Mouse (Mus musculus): Measurements from ENCODE around the gene Gm7714. TPM values are rescaled to one million over a fixed set of nuclear protein-coding genes. Genes with fewer than 3 reads are reported as not detected.
"Not testable (repeated sequence)": the region's sequence is repeated elsewhere in the genome, so short reads cannot be mapped to it uniquely, and the experiment has no call there.

Gm7714 gene
- total RNA-seq (2014; fragmentation: Nextera tagmentation) (not detected in 2 replicates), total RNA-seq (2017) (not detected in 2 replicates)

DNA sequence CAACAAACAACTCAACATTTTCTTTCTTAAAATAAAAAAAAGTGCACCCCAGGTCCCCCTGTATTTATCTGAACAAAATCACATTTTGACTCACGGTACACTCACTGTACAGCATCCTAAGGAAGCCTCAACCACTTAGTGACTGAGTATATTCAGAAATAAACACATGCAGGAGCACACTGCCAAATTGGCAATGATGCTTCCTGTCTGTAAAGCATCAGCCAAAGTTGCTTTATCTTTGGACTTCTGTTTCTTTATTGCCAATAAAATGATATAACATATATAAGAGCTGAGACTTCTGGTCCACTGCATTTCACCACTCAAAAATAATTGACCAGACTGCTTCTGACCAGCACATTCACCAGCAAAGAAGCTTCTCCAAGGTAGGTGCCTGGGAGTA, at the start of gene Gm7714:
Gene Gm7714, plus strand, starts transcription at position 301 of the 400 bp plus-strand sequence.
- no peak for ATAC-seq (replicated peaks; ENCODE audit: poor library complexity, severe bottlenecking)

DNA sequence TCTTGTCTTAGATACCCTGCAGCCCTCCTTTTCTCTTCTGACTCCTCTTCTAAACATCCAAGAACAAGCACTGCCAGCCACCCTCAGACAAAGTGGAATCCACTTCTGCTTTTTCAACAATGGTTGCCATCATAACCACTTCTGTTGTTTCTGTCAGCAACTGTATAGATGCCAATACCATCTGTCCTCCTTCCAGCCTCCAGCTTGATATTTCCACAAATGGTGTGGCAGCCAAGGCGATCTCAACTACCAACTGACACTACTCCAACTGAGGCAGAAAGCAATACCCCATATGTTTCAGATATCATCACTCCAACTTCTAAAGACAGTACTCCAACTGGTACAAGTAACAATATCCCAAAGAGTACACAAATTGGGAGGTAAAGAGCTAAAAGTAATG, 12.2 kb upstream of the Gm7714 start:
- no peak for ATAC-seq (replicated peaks; ENCODE audit: poor library complexity, severe bottlenecking)

DNA sequence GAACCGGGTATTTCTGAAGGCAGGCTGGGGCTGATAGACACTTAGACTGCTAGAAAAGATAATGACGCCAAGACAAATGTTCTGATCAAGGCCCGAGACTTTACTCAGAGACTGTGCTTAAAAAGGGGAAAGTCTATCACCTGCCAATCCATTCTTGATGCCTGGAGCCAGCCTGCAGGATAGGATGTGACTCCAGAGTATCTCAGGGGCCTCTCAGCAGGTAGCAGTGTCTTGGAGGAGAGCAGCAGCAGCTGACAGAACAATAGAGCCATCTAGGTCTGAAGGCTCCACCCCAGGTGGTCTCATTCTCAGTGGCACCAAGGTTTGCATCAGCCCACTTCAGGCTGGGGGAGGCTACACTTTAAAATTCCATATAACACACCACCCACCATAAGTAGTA, 42.6 kb downstream of the Gm7714 start:
- ATAC-seq (replicated peaks; ENCODE audit: poor library complexity, severe bottlenecking), result not testable (repeated sequence)

DNA sequence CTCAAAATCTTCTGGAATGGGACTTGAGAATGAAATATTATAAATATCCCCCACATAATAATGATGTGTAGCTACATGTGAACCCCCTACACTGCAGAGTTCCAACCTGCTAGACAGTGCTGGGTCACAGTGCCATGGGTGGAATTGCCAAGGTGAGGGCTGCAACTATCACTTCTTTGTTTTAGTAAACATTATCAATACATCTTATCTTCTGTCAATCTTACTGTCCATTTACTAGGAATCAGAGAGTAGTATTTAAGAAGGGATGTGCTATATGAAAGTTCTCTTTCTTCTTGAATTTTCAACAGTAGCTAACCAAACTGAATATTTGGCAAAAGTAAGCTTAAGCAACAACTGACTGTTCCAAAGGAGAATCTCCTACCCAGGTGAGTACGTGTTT, 48.3 kb downstream of the Gm7714 start, which contains the start of gene Prol1:
Gene Prol1, plus strand, starts transcription at position 301 of the 400 bp plus-strand sequence.
- ATAC-seq (replicated peaks; ENCODE audit: poor library complexity, severe bottlenecking), result no peak

Other genes starting within 250 kb of the Gm7714 start
- not detected in 2 replicates for gene Smr2, start 182.4 kb upstream of the Gm7714 start, total RNA-seq (2014; fragmentation: Nextera tagmentation)
- not detected in 2 replicates for gene Smr2, start 182.4 kb upstream of the Gm7714 start, total RNA-seq (2017)
- gene Gm11116, start 157.4 kb upstream of the Gm7714 start, total RNA-seq (2014; fragmentation: Nextera tagmentation), result not detected in 2 replicates
- gene Gm11116, start 157.4 kb upstream of the Gm7714 start, total RNA-seq (2017), result not detected in 2 replicates
- not detected in 2 replicates for gene Gm11115, start 114.8 kb upstream of the Gm7714 start, total RNA-seq (2014; fragmentation: Nextera tagmentation)
- gene Gm11115, start 114.8 kb upstream of the Gm7714 start, total RNA-seq (2017), result not detected in 2 replicates
- not detected in 2 replicates for gene Prol1, start 48.4 kb downstream of the Gm7714 start, total RNA-seq (2014; fragmentation: Nextera tagmentation)
- not detected in 2 replicates for gene Prol1, start 48.4 kb downstream of the Gm7714 start, total RNA-seq (2017)
- not detected in 2 replicates for gene Amtn, start 107.2 kb downstream of the Gm7714 start, total RNA-seq (2014; fragmentation: Nextera tagmentation)
- not detected in 2 replicates for gene Amtn, start 107.2 kb downstream of the Gm7714 start, total RNA-seq (2017)
- not detected in 2 replicates for gene Ambn, start 187.1 kb downstream of the Gm7714 start, total RNA-seq (2014; fragmentation: Nextera tagmentation)
- not detected in 2 replicates for gene Ambn, start 187.1 kb downstream of the Gm7714 start, total RNA-seq (2017)
- gene Enam, start 219.1 kb downstream of the Gm7714 start, total RNA-seq (2014; fragmentation: Nextera tagmentation), result not detected in 2 replicates
- not detected in 2 replicates for gene Enam, start 219.1 kb downstream of the Gm7714 start, total RNA-seq (2017)